Mouse (Mus musculus) thymus, postnatal 36 days (tissue): ENCODE results near the gene Sgta.
A peak's percentile ranks its signal among the peaks of the same experiment; 100 is the strongest.
"Not testable (repeated sequence)": the region's sequence is repeated elsewhere in the genome, so short reads cannot be mapped to it uniquely, and the experiment has no call there.

Experiments used
- DNase-seq, 2 experiments: peaks; one replicate each; pipeline ENCODE4 v3.0.0; 2022; ENCODE audit warnings: mixed read lengths in 2 of 2

The Sgta gene

DNA sequence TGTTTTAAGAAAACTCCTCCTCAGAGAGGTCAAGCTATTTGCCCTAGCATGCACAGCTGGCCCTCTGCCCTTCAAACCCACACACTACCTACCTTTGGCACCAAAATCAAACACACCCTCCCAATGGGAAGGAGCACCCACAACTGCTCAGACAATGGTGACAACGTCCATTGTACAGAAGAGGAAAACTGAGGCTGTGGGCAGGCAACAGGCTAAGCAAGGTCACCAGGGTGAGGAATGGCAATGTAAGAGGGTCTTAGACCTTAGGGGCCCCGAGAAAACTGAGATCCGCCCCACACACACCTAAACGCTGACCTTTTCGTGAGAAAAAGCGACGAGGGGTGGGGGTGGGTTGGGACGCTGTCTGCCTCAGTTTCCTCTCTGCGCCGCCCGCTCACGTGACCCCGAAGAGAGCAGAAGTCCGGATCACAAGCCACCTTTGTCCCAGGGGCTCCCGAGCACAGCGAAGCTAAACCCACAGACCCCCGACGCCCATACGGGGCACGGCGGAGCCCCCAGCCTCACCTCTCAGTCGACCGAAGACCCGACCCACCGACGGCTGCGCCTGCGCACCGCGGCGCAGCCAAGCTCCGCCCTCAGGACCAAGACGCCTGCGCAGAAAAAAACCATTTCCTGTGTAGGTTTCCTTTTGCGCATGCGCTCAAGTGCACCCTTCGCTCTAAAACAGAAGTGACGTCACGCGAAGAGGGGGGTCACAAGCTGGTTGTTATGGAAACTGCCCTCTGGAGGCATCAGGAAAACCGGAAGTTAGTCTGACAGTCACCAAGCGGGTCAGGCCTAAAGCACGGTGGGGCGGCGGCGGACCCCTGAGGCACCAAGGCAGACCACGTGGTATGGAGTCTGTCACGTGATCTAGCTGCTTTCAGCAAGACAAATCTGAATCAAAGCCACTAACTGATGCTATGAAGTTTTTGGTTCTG lies at the start of gene Sgta:
Gene Sgta (minus strand): TSS at position 579 of the 941 bp plus-strand sequence.
- DNase-seq, result peak; percentile 96 to 97

GRCm38 (mm10) chr10:81106113-81106721 lies 46.2 kb upstream of the Sgta start:
- DNase-seq, result peak; percentile 86 to 88

GRCm38 (mm10) chr10:81105565-81106112 lies 45.7 kb upstream of the Sgta start, which contains the start of gene Map2k2:
Map2k2 (plus strand) TSS chr10:81105915.
- DNase-seq, result peak; percentile 98 to 99

DNA sequence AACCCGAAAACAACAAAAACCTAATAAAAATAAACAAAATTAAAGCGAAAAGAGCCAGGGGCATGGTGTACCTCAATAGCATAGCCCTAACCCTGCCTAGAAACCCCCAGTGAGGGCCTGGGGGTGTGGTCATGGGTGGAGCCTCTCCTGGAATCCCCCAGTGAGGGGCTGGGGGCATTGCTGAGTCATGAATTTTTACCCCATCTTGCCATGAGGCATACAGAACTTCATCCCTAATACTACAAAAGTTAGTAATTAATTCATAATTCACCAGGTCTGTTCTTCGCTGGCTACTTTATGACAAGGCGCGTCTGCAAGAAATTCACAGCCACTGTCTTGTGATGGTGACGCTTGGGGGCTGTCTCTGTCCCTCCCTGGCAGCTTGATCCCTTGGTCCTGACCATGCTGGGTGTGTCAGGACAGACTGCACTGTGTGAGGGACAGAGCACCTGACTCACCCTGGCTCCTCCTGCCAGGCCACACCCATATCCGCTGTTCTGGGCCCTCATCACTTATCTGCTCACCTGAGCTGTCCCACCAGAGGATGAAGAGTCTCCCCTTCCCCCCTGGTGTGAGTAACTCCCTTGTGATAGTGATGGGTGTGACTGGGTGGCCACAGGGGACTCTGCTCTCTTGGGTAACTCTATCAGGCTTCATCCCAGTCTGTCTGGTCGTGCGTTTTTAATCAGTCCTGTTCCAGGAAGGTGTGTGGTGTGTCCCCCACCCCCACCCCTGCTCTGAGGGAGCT lies 35.1 kb upstream of the Sgta start:
- DNase-seq, result no peak

DNA sequence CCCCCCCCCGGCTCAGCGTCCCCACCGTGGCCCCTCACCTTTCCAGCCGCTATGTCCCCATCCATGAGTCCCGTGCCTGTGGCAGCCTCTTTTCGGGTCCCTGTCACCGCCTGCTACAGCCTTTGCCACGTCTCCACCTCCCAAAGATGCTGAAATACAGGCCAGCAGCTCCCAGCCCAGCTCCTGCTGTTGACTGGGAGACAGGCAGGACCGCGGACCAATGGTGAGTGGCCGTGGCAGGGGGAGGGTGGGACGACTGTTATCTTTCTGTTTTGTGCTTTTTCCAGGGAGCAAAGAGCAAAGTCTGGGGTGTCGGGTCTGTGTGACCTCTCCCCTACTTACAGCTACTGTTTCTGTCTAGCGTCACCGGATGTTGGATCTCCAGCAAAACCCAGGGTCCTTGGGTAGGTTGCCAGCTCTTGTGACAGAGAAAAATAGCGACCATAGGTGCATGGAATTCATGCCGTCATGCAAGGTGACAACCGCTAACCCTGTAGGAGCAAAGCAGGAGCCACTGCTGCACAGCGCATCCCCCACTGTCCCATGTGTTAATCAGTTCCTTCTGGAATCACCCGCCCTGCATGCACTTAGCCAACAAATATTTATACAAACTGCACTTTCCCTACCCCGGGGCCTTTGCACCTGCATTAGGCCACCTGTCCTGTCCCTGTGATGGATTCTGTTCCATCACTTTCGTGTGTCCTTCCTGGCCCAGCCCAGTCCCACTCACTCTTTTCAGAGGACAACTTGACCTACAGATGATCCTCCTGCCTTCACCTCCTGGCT lies 32.7 kb upstream of the Sgta start:
- DNase-seq, result no peak

DNA sequence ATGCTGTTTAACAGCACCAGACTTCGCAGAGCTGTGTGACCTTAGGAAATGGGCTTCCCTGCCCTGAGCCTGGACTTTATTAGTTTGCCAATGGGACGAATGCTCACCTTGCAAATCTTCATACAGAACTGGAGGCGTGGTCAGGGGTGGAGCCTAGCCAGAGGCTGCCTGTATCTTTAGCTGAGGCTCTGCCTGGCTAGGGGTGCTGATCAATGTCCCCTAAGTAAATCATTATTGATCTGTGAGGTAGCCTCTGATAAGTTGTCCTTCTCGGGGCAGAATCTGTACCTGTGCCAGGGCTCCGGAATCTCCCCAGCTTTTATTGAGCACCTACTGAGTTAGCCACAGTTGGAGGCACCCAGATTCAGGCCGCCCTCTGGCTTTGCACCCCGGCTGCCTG lies 30.6 kb upstream of the Sgta start:
- DNase-seq, result no peak

DNA sequence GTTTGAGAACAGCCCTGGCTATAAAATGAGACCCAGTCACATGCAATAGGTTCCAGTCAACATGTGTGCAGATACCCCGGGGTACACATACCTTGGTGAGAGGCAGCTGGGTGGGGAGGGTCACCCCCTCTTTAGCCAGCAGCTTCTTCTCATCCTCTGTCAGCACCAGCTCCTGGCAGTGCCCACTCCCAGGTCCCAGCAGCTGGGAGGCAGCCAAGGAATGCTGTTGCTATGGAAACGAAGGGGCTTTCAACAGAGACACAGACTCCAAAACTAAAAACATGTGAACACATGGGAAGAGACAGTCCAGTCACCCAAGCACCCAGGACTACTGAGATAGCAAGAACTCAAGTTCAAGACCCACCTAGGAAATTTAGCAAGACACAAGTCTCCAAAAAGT lies 29.2 kb upstream of the Sgta start:
- no peak for DNase-seq

- peak; percentile 39 to 47 for DNase-seq
Measured at GRCm38 (mm10) chr10:81087021-81087420, 27.0 kb upstream of the Sgta start.

DNA sequence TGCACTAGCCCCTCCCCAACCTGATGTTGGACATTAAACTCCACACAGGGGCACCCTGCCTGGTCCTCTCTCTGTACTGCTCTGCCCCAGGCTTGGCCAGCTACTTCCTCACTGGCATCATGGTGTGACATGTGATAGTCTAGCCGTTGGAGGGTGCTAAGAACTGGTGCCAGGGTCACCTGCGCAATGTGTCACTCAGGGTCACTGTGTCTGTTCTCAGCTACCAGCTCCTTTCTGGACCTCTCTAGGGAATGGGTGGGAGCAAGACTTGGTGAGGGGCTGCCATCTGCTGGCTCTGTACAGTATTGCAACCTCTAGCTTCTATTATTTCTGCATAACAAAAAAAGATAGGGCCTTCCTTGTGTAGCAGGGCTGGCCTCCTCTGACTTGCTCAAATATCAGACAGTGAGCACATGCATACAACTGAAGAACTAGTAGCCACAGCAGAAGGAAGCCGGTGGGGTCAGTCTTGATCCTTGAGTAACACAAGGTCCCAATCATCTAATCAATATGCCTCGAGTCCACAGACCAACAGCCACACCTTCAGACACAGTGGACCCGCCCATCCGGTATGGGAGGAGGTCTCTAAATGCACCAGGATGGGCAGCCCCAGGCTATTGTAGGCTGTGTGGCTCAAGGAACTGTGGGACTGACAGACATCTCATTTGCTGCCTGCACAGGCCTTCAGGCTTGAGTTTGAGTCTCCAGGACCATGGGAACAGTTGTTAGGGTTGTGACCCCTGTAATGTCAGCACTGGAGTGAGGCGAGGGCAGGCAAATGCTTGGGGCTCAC lies 22.4 kb upstream of the Sgta start:
- peak; percentile 61 to 75 for DNase-seq

DNA sequence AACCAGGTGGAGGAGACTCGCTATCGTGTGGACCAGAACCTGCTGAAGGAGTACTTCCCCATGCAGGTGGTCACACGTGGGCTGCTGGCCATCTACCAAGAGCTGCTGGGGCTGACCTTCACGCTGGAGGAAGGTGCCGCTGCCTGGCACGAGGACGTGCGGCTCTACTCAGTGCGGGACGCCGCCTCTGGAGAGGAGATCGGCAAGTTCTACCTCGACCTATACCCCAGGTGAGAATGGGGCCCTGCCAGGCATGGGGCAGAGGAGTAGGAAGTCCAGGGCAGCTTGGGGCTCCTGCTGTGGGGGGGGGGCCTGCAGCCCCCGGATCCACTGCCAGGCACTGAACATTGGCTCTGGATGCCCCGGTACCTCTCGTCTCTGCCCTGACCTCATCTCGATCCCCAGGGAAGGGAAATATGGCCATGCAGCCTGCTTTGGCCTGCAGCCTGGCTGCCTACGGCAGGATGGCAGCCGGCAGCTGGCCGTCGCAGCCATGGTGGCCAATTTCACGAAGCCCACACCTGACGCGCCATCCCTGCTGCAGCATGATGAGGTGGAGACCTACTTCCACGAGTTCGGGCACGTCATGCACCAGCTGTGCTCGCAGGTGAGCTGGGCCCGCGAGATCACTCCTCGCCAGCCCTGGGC lies 20.2 kb upstream of the Sgta start:
- DNase-seq, result no peak

GRCm38 (mm10) chr10:81077916-81078315 lies 17.9 kb upstream of the Sgta start:
- no peak for DNase-seq

DNA sequence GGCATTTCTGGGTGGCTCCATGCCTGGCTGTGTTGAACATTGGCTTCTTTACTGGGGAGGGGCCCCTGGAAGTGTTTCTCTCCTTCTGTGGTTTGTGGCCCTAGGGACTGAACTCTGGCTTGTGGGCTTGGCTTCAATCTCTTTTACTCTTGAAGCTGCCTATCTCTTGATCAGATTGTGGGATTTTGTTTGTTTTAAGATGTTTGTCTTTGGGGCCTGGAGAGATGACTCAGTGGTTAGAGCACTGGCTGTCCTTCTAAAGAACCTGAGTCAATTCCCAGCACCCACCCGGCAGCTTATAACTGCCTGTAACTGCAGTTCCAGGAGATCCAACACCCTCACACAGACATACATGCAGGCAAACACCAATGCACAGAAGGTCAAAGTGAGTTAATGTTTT lies 16.4 kb upstream of the Sgta start:
- no peak for DNase-seq

GRCm38 (mm10) chr10:81075734-81076133 lies 15.8 kb upstream of the Sgta start:
- no peak for DNase-seq

DNA sequence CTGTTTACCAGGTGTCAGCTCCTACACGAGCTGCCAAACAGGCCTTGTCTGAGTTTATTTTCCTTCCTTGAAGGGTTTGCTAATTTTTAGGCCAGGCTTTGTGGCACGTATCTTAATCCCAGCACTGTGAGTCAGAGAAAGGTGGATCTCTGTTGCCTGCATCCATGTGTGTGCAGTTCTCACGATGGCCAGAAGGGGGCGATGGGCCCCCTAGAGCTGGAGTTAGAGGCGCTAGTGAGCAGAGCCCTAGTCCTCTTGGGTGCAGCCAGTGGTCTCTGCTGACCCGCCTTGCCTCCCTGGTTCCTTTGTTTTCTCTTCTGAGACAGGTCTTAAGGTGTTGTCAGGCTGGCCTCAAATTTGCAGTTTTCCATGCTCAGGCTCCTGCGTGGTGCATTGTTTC lies 13.5 kb upstream of the Sgta start:
- peak in 1 of 2 experiments; percentile 34 for DNase-seq

DNA sequence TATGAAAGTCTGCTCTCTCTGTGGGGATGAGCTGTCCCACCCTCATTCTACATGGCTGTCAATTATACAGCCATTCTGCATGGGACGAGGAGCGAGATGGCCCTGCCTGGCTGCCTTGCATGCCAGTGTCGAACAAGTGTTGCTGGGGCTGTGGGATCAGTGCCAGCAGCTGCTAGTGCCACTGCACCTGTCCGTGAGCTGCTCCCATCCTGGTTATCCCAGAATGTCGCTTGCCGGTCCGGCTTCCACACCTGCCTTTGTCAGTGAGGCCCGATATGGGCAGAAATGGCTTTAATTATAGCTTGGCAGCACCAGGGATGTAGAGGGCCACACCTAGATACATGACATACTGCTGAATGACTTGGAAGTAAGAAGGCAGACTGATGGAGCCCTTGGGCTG lies 12.3 kb upstream of the Sgta start:
- no peak for DNase-seq

DNA sequence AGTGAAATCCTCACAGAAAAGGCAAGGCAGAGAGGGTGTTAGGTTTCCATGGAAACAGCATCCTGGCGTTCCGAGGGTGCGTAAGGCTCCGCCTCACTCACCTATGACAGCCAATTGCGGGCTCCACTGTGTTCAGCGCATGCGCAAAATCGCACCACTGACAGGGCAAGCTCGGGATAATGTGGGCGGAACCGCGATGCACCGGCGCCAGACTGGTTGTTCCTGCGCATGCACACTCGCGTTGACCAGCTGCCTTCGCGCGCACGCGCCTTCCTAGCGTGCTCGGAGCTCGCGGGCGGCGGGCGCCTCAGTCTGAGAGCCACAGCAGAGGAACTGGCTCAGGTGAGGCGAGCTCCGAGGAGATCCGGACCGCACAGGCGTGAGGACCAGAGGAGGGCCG lies 9.9 kb upstream of the Sgta start, which contains the start of gene Thop1:
Gene Thop1 (plus strand): TSS at position 200 of the 400 bp plus-strand sequence.
- peak; percentile 94 to 98 for DNase-seq

DNA sequence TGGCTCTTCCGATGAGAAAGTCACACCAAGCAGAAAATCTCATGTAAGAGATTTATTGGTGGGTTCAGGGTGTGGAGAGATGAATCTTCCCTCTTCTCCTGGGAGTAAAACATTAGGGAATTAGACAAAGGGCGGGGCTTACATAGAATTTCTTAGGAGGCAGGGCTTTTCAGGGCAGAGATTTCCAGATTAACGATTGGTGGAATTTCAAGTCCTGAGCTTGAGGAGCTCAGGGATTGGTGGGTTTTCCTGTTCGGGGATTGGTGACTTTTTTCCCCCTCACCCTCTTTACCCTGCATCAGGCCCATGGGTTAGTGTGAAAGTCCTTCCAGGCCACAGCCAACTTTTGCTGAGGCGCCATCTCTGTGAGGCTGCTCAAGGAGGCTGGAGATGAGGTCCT lies 8.7 kb upstream of the Sgta start:
- DNase-seq, result no peak

- DNase-seq, result not testable (repeated sequence)
Measured at GRCm38 (mm10) chr10:81064519-81064918, 4.5 kb upstream of the Sgta start.

DNA sequence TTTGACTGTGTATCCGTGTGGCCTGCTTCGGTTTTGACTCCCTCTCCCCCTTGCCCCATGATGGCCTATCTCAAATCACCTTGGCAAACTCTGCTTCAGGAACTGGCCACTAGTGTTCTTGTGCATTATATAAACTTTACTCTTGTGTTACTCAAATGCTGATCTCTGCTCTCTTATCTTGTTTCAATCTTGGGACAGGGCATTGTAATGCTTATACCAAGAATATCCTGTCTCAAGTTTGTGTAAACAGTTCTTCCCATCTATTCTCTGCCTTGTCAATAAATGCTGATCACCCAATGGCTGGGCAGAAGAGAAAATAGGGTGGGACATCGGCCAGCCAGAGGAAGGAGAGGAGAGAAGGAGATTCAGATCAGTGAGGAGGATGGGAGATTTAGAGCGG lies 2.7 kb upstream of the Sgta start:
- no peak for DNase-seq

GRCm38 (mm10) chr10:81058896-81059295 lies 1.1 kb downstream of the Sgta start:
- no peak for DNase-seq
